Mouse (Mus musculus) ES-E14 (cell line): ENCODE measurements at regions not wholly inside any gene's neighbourhood (a gene's known extent, or its start where the extent isn't known, plus 50 kb on each side); places are given as distances from the start of the nearest gene placed in this dataset.

Experiments used
- DNase-seq: peaks from one replicate; pipeline ENCODE4 v3.0.0-alpha.2; 2013; ENCODE audit warnings: low read depth, low spot score
- H3K27ac ChIP-seq: 2 replicates; pipeline ENCODE4 v1.5.1; 2012; ENCODE audit warnings: low read depth, mild to moderate bottlenecking, low read length, moderate library complexity, mixed read lengths; ENCODE audit not compliant: poor library complexity, insufficient read depth, severe bottlenecking
- H3K36me3 ChIP-seq: 2 replicates; pipeline ENCODE4 v1.6.1; 2012; ENCODE audit warnings: mild to moderate bottlenecking, low read length, moderate library complexity, mixed read lengths; ENCODE audit not compliant: control insufficient read depth, poor library complexity, insufficient read depth, severe bottlenecking
- H3K4me1 ChIP-seq, 2 experiments: fragments of 150-350 bp in 1 of 2; sonication (generic) in 1 of 2; 2 replicates each; pipeline ENCODE4 v1.6.1; 2012; ENCODE audit warnings: low read length in 2 of 2, mild to moderate bottlenecking in 1 of 2, mixed read lengths in 1 of 2; ENCODE audit not compliant: control insufficient read depth in 2 of 2, insufficient read depth in 2 of 2, poor library complexity in 1 of 2
- H3K4me3 ChIP-seq, 2 experiments: fragments of 150-350 bp in 1 of 2; sonication (generic) in 1 of 2; 2 replicates each; pipeline ENCODE4 v1.5.1; 2012; ENCODE audit warnings: low read length in 2 of 2, low read depth in 1 of 2, mild to moderate bottlenecking in 1 of 2, mixed read lengths in 1 of 2; ENCODE audit not compliant: insufficient read depth in 1 of 2, poor library complexity in 1 of 2, severe bottlenecking in 1 of 2
- H3K9ac ChIP-seq: 2 replicates; pipeline ENCODE4 v1.6.1; 2012; ENCODE audit warnings: low read depth, mild to moderate bottlenecking, low read length, mixed read lengths; ENCODE audit not compliant: poor library complexity, insufficient read depth, severe bottlenecking
- H3K9me3 ChIP-seq: fragments of 150-350 bp; sonication (generic); 2 replicates; pipeline ENCODE4 v1.6.1; 2012; ENCODE audit warnings: low read depth, mild to moderate bottlenecking, low read length; ENCODE audit not compliant: control insufficient read depth, insufficient read depth
- CHD2 ChIP-seq: IDR thresholded peaks from 2 replicates; pipeline ENCODE4 v1.6.1; 2014; ENCODE audit warnings: mild to moderate bottlenecking, low read depth, low read length, inconsistent platforms
- HCFC1 ChIP-seq: IDR thresholded peaks from 2 replicates; pipeline ENCODE4 v1.6.1; 2012; ENCODE audit warnings: low read length, inconsistent platforms, borderline replicate concordance; ENCODE audit not compliant: insufficient read depth
- MAFK ChIP-seq: IDR thresholded peaks from 2 replicates; pipeline ENCODE4 v1.6.1; 2014; ENCODE audit warnings: mild to moderate bottlenecking, low read depth, low read length, inconsistent platforms; ENCODE audit not compliant: insufficient read depth
- ZC3H11A ChIP-seq: IDR thresholded peaks from 2 replicates; pipeline ENCODE4 v1.6.1; 2012; ENCODE audit warnings: low read depth, mild to moderate bottlenecking, inconsistent platforms, low read length, borderline replicate concordance
- ZNF384 ChIP-seq: IDR thresholded peaks from 2 replicates; pipeline ENCODE4 v1.6.1; 2012; ENCODE audit warnings: low read depth, low read length, inconsistent platforms
- in situ Hi-C, 2 experiments: fragments of 600-800 bp; cut with MboI; formaldehyde crosslinking; loops; one replicate each; pipeline ENCODE4 v1.15.1; 2025; ENCODE audit warnings: low sequenced_read_pairs in 2 of 2, inconsistent platforms in 1 of 2; ENCODE audit not compliant: unreplicated experiment in 2 of 2

DNA sequence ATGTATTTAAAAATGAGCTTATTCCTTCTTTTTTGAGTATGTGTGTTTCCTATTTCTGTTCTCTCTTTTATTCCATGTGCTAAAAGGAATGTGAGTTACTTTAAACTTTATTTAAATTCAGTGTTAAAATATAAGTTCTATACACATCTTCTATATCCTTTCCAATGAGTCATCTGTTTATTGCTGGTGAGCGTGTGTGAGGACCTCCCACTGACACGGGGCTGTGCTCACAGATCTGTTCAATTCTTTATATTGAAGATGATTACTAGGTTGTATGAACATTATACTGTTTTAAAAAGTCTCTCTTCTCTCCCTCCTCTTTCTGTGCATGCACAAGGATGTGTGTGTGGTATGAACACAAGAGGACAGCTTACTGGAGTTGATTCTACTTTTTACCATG lies 55.3 kb upstream of the Dnajc19 start:
- in situ Hi-C loops, result no loop called here
- H3K27ac ChIP-seq, result no peak overlapping the region
- no peak overlapping the region for H3K9ac ChIP-seq
- TF ChIP-seq ZNF384 (no peak), HCFC1 (no peak), CHD2 (no peak), MAFK (no peak), ZC3H11A (no peak)
- no peaks in the 10 kb centered on the region for H3K36me3 ChIP-seq
- no peak for DNase-seq
- no peak overlapping the region for H3K4me3 ChIP-seq
- no peaks in the 10 kb centered on the region for H3K9me3 ChIP-seq
- H3K4me1 ChIP-seq, result no peaks in the 10 kb centered on the region
